10 mouse cellular contexts compared by ENCODE assay signal in genomic region chr2:57362503-57362902, GRCm38 (mm10).
DNase-seq lines count a peak whose midpoint lies in the region; ATAC-seq and TF ChIP-seq lines count a peak whose summit lies in the region.
"Had no signal": no experiment of that assay in that cellular context is flagged by ENCODE, and none has a peak within 500 bp of the region (broad histone marks: within the 10 kb centered on the region; RNA-seq: fewer than 3 reads in every experiment).

No protein-coding gene starts in this region.

- peak; percentile 85 for ATAC-seq in megakaryocyte-erythroid progenitor cell, adult 5-6 weeks (replicated peaks; ENCODE audit: low FRiP score, low TSS enrichment, poor library complexity, severe bottlenecking)
- no peak for ATAC-seq in erythroblast, adult 5-6 weeks (replicated peaks; ENCODE audit: low FRiP score, poor library complexity, severe bottlenecking)

- H3K4me3 ChIP-seq in layer of hippocampus, adult 2 months: no peak overlapping the region
- H3K4me3 ChIP-seq: forebrain, embryonic 10.5 days; neural tube, embryonic 12.5 days had no signal

- H3K27ac ChIP-seq in layer of hippocampus, adult 2 months: no peak overlapping the region
- H3K27ac ChIP-seq: forebrain, embryonic 10.5 days; neural tube, embryonic 12.5 days had no signal

- no peak for DNase-seq in layer of hippocampus, adult 2 months (ENCODE audit: low spot score in 2 of 2)
- DNase-seq in layer of hippocampus, postnatal 14 days (ENCODE audit: low spot score in 2 of 2): no peak
- peak; percentile 6 for DNase-seq in CD4-positive helper T cell, adult 2 months (ENCODE audit: low read depth, low spot score)
- DNase-seq in NIH3T3 (ENCODE audit: low read depth) (peak; percentile 64), MN1 (ENCODE audit: low spot score) (no peak)
- no peak for DNase-seq in adrenal gland, postnatal 36 days

- peak; percentile 61 for TF ChIP-seq CTCF in layer of hippocampus, adult 2 months (conservative IDR thresholded peaks at IDR 0.05)

Comparison
In these comparisons a context has a peak if more than half of its experiments do, and no peak if none do; other contexts are left out.
1. DNase-seq: peak in CD4-positive helper T cell, adult 2 months (single experiment) and NIH3T3 (single experiment); none in layer of hippocampus, adult 2 months (0 of 2), layer of hippocampus, postnatal 14 days (0 of 2), MN1 (single experiment) and adrenal gland, postnatal 36 days (0 of 2).